Mouse (Mus musculus): ENCODE measurements at regions not wholly inside any gene's neighbourhood (a gene's known extent, or its start where the extent isn't known, plus 50 kb on each side); places are given as distances from the start of the nearest gene placed in this dataset.
A peak's percentile ranks its signal among the peaks of the same experiment; 100 is the strongest.

GRCm38 (mm10) chr3:65608385-65608784 lies 57.6 kb upstream of the Lekr1 start:
- no peak for DNase-seq

GRCm38 (mm10) chr3:65611712-65612111 lies 54.3 kb upstream of the Lekr1 start:
- DNase-seq = no peak

GRCm38 (mm10) chr3:65612387-65612786 lies 53.6 kb upstream of the Lekr1 start:
- peak; percentile 94 for DNase-seq

DNA sequence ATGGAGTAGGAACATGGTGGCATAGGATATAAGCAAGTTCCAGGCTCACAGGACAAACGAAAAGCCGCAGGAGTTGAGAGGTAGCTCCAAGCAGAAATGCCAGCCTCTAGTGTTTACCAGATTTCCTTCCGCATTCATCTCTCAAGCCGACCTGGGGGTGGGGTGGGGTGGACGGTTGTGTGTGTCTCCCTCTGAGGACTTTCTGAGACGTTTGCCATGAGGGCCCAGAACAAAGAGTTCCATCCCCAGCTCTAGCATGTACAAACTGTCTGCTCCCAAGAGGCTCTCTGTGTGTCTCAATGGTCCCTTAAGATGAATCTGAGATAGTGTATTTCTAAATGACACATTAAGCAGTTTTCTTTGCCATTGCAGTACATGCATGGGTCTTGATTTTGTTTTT lies 53.1 kb upstream of the Lekr1 start:
- DNase-seq = peak; percentile 87

- DNase-seq = peak; percentile 88
Observed at GRCm38 (mm10) chr3:65614901-65615300, 51.1 kb upstream of the Lekr1 start.

Measured in heart, adult 11 months (tissue).